Mouse (Mus musculus) embryo, embryonic 10 days (tissue): ENCODE data around the gene Ttc6.
A peak's percentile ranks its signal among the peaks of the same experiment; 100 is the strongest.

Experiments used
- DNase-seq: peaks from one replicate; pipeline ENCODE4 v3.0.0-alpha.2; 2015; ENCODE audit warnings: low spot score

Gene Ttc6

DNA sequence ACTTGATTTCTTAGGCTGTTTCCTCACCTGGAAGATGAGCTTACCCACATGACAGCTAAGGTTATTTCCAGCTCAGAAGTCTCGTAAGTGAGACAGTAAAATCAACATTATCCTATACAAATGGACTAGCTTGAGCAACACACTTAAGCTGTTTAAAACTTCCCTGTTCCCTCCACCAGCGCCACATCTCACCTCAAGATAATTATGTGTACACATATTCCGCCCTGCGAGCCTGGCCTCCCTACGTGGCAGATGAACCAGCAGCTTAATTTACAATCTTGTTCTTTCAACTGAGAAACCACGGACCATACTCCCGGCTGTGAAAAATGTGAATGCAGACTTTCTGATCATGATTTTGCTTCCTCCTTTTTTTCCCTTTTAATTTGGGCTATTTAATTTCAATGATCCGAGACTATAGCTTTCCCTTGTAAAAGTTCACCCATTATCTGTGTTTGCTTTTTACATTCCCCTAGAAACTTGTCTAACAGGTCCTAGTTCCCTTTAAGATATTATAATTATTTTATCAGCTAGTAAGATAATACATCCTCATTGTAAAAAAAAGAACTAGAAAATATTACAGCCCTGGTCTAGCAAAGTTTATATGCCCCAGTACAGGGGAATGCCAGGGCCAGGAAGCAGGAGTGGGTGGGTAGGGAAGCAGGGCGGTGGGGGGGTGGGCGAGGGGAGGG is 99.2 kb downstream of the Ttc6 start:
- no peak for DNase-seq

DNA sequence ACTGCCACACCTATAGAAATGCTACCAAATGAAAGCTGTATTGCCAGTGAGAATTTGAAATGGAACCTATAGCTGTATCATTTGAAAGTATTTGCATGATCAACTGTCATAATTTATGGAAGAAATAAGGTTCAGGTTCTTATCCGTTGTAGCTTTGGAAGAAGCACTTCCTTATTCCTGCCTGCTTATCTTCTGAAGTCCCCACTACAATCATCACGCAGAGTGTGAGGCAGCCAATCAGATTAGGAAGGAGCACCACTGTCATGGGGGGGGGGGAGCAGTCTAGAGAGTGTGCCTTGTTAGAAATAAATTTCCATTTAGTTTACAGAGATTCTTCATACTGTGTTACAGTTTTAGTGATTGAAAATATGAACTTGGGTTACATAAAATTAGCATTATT is 108.5 kb downstream of the Ttc6 start:
- DNase-seq, result no peak

DNA sequence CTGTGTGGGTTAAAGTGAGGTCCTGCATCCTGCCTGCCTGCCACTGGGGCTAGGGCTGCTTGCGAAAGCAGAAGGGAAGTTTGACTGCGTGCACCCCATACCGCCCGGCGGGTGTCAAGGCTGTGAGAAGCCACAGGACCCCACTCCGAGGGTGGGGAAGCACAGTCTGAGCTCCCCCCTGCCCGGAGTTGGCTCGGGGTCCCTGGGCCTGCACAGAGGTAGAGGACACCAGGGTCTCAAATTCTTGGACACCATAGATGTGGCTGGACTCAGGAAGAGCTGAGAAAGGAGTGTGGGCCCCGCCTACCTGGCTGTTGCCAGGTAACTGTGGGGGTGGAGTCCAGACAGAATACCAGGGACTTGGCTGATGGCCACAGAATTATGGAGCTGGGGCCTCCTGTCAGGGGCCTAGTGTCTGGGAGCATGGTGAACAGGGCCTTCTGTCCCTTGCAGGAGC is 121.1 kb downstream of the Ttc6 start:
- DNase-seq, result no peak

DNA sequence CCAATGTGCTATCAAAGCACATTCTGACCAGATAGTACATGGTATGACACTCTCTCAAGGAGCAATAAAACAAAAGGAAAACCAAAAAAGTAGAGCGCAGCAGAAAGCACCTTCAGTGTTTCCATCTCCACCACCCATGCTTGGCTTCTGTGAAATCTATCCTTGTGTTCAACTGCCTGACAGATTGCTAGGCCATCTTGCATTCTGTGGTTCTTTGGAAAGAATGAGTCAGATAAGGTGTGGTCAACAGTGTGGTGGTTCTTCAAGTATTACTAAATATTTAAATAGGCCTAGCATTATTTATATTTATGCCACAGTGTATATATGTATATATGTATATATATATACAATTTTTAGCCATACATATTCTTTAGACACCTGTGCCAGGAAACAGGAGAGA is 146.1 kb downstream of the Ttc6 start:
- DNase-seq, result no peak

DNA sequence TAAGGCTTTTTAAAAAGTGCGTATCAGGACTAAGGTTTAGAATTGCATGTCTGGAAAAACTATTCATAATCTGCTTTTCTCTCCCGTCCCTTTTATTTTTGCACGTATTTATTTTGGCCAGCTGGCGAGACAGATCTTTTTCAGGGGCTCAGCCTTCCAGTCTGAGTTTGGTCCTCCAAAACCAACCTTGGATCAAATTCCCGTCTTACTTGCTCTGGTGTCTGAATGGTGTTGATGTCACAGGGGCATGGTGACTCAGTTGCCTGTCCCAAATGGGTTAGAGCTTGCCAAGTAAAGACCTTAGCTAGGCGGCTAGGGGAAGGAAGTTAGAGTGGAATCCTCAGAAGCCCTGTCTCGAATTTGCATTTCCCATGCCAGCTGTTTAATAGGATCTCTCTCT is 200.8 kb downstream of the Ttc6 start:
- no peak for DNase-seq

DNA sequence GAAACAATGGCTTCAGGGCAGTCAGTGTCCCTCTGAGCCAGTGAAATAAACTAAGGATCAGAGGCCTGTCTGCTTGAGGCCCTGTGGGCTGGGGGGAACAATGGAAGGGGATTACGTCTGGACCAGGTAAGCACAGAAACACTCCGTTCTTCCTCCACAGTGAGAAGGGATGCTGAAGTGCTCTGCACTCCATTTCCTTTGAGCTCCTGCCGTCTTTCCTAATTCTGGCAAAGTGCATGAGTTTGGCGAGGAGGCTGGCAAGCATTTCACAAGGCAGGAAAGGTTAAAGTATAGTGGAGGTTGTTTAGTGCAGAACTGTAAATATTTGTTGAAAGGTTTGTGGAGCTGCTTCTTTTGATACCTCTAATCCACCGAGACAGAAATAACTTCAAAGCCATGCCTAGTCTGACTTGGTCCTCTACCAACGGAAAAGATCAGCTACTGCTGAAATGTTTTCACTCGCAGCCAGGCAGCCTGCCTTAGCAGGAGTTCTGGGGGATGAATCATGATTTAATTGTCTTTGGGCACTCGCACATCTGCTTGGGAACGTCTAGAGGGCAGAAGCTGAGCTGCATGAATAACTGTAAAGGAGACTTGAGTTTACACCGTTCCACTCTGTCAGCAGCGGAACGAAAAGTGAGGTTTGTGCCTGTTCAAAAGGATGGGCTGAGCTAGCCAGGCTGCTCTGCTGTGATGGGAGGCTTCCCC is 212.5 kb downstream of the Ttc6 start:
- peak; percentile 54 for DNase-seq

DNA sequence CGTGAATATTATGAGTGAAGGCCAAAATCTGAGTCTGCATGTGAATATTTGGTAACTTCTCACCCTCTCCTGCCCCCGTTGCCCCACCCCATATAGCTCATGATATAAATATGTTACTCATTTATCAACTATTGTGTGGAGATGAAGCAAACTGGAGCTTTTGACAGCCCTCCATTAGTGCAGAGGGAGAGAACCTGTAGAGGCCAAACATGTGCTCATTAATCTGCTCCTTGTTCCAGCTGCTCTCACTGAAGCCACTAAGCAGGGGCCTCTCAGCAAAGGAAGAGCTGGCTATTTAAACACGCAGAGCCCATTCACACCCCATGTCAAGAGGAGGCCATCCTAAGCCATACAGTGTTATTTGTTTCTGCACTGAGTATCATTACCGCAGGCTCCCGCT is 218.0 kb downstream of the Ttc6 start:
- DNase-seq, result no peak

DNA sequence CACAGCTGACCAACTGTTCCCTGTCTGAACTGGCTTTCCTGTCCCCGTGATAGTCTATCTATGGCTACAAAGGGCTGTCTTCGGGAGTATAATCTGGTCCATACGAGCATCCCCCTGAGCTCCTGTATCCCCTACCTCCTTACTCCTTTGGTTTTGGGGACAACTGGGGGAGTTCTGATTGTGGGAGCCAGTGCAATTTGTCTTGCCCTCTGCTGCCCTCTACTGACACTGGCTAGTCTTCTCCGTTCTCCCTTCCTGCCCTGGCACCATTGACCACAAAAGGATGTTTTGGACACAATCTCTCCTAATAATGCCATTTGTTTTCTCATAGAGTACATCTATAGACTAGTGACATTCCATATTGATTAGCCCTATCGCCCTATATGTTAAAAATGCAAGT is 223.6 kb downstream of the Ttc6 start:
- peak; percentile 71 for DNase-seq
